Mouse (Mus musculus) embryonic facial prominence, embryonic 12.5 days (tissue): Measurements from ENCODE around the gene Anln. TPM values are rescaled to one million over a fixed set of nuclear protein-coding genes. Genes with fewer than 3 reads are reported as not detected.
"Not testable (repeated sequence)": the region's sequence is repeated elsewhere in the genome, so short reads cannot be mapped to it uniquely, and the experiment has no call there.

Source experiments
- ATAC-seq: fragments of 200-750 bp; cut with Nextera tagmentation; 2 replicates; pipeline ENCODE4 v1.8.0; 2017; ENCODE audit not compliant: insufficient number of reproducible peaks, insufficient read depth, low FRiP score, low TSS enrichment
- H3K27ac ChIP-seq: fragments of 300-500 bp; sonication (generic); 2 replicates; pipeline ENCODE4 v1.5.1; 2016; ENCODE audit warnings: mild to moderate bottlenecking
- H3K27me3 ChIP-seq: fragments of 300-500 bp; sonication (generic); 2 replicates; pipeline ENCODE4 v1.6.1; 2016; ENCODE audit warnings: mild to moderate bottlenecking, moderate library complexity
- H3K36me3 ChIP-seq: fragments of 300-500 bp; sonication (generic); 2 replicates; pipeline ENCODE4 v1.6.1; 2016; ENCODE audit warnings: mild to moderate bottlenecking
- H3K4me1 ChIP-seq: fragments of 300-500 bp; sonication (generic); 2 replicates; pipeline ENCODE4 v1.6.1; 2016
- H3K4me2 ChIP-seq: fragments of 300-500 bp; sonication (generic); replicated peaks from 2 replicates; pipeline ENCODE4 v1.6.1; 2016; ENCODE audit warnings: mild to moderate bottlenecking, moderate library complexity
- H3K4me3 ChIP-seq: fragments of 300-500 bp; sonication (generic); 2 replicates; pipeline ENCODE4 v1.5.1; 2016; ENCODE audit warnings: mild to moderate bottlenecking
- H3K9ac ChIP-seq: fragments of 300-500 bp; sonication (generic); 2 replicates; pipeline ENCODE4 v1.6.1; 2016; ENCODE audit warnings: mild to moderate bottlenecking, moderate library complexity
- H3K9me3 ChIP-seq: fragments of 300-500 bp; sonication (generic); 2 replicates; pipeline ENCODE4 v1.6.1; 2016; ENCODE audit warnings: mild to moderate bottlenecking, moderate library complexity
- WGBS: fragments of 180-500 bp; shearing (Covaris S2); methylation state at CpG from one replicate; pipeline ENCODE4 v1.1.7; 2016; 5-methylcytosine and 5-hydroxymethylcytosine counted together
- polyA plus RNA-seq: library from polyadenylated mRNA; unstranded; fragments of >200 nt; fragmentation: Nextera tagmentation; extraction: Ambion mirVana; gene quantifications from 2 replicates; pipeline ENCODE4 v1.2.1, GENCODE M21; 2016

The Anln gene
- polyA plus RNA-seq, 1 experiment from 2014 or later = 44.8 TPM

DNA sequence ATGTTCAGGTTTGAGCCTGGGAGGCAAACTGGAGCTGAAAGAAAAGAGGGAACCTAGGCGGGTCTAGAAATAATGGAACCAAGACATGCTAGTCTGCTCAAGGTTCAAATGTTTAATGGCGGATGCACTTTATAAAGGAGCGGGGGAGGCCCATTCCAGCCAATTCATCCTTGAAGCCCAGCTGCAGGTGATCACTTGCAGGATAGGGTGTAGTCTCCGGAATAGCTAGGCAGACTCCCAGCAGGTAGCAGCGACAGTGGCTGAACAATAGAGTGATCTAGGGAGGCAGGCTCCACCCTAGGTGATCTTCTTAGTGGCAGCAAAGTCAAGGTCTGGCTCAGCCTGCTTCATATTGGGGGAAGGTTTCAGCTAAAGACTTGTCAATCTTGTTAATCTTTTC lies 72.9 kb downstream of the Anln start:
- H3K9ac ChIP-seq, H3K9me3 ChIP-seq, H3K4me2 ChIP-seq, H3K36me3 ChIP-seq, ATAC-seq, H3K4me3 ChIP-seq, H3K27ac ChIP-seq, H3K4me1 ChIP-seq, H3K27me3 ChIP-seq: not testable (repeated sequence)
- 70% methylated on average over 5 of the region's 5 CpGs for WGBS

DNA sequence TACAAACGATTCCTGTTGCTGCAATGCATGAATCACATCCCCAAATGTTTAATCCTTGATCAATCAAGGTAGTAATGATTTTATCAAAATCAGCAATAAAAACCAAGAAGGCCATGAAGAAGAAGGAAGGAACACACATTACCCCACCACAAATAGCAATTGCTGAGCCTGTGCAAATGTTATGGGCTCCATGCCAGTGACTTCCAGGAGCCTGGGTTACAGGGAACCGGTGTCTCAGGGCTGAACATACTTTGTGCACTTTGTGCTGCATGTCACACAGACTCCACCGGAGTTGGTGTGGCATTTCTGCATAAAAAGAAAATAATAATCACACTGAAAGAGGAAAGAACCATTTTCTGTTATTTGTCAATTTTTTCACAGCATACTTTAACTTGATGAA lies 74.9 kb downstream of the Anln start:
- Histone ChIP-seq H3K36me3 (no peaks in the 10 kb centered on the region), H3K4me1 (no peaks in the 10 kb centered on the region), H3K27ac (no peak overlapping the region), H3K27me3 (no peaks in the 10 kb centered on the region), H3K4me2 (no peak overlapping the region), H3K4me3 (no peak overlapping the region), H3K9me3 (0 out of 2 replicates have a peak, but pooled peaks cover 5% of the 10 kb centered on the region), H3K9ac (no peak overlapping the region)
- no peak for ATAC-seq
- WGBS = 74% methylated on average over 3 of the region's 3 CpGs

DNA sequence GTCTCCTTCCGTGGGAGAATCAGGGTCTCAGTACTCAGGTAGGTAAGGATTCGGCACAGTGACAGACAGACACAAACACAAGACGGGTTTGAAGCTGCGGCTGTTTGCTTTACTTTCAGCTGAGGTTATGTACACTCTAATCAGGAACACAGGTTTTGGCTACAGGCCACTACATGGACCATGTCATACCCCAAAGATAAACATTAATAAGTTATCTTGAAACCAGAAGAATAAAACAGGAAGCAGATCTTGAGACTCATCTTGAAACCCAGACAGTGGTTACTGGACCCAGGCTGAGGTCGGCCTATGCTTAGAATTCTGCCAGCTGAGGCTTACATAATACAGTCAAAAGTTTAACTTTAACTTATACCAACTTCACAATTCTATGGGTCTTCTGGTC lies 75.8 kb downstream of the Anln start:
- Histone ChIP-seq H3K4me3 (no peak overlapping the region), H3K9ac (no peak overlapping the region), H3K4me1 (no peaks in the 10 kb centered on the region), H3K27ac (no peak overlapping the region), H3K4me2 (no peak overlapping the region), H3K27me3 (no peaks in the 10 kb centered on the region), H3K36me3 (no peaks in the 10 kb centered on the region), H3K9me3 (0 out of 2 replicates have a peak, but pooled peaks cover 5% of the 10 kb centered on the region)
- ATAC-seq = no peak
- 87% methylated on average over 5 of the region's 5 CpGs for WGBS

DNA sequence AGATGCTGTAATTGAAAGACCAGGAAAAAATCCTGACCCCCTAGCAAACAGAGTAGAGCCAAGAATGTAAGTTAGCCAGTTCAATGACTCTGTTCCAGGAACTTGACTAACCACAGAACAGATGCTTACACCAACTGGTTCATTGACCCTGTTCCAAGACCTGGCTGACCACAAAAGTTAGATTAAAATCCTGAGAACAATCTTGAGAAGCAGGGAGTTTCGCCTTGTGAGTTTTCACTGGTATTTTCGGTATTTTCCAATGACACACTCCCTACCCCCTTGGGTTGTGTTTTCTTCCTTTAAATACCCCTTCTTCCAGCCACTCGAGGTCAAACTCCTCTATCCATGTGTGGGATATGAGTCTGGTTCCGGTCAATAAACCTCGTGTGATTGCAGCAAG lies 79.3 kb downstream of the Anln start:
- no peaks in the 10 kb centered on the region for H3K9me3 ChIP-seq
- H3K27ac ChIP-seq = no peak overlapping the region
- H3K27me3 ChIP-seq = no peaks in the 10 kb centered on the region
- WGBS = 91% methylated on average over 5 of the region's 5 CpGs
- peaks cover 10% of the 10 kb centered on the region for H3K4me1 ChIP-seq
- no peak overlapping the region for H3K4me2 ChIP-seq
- peaks cover 7% of the 10 kb centered on the region for H3K36me3 ChIP-seq
- no peak overlapping the region for H3K4me3 ChIP-seq
- no peak overlapping the region for H3K9ac ChIP-seq
- no peak for ATAC-seq

DNA sequence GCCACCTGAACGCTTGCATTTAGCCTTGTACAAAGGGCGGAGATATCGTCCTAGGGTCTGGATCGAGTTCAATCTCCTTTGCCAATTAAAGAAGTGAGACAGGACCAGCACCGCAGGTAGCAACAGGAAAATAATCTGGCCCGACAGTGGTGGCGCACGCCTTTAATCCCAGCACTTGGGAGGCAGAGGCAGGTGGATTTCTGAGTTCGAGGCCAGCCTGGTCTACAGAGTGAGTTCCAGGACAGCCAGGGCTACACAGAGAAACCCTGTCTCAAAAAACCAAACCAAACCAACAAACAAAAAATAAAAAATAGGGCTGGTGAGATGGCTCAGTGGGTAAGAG lies 81.1 kb downstream of the Anln start:
- WGBS = 14% methylated on average over 9 of the region's 9 CpGs
- not testable (repeated sequence) for H3K4me1 ChIP-seq, H3K27me3 ChIP-seq, H3K27ac ChIP-seq, H3K9ac ChIP-seq, H3K9me3 ChIP-seq
- Histone ChIP-seq H3K4me2 (peak overlapping the region; percentile 43), H3K4me3 (peak overlapping the region; percentile 96), H3K36me3 (peaks cover 24% of the 10 kb centered on the region)
- ATAC-seq = peak; percentile 18; the same call in 1 of the 2 replicates

DNA sequence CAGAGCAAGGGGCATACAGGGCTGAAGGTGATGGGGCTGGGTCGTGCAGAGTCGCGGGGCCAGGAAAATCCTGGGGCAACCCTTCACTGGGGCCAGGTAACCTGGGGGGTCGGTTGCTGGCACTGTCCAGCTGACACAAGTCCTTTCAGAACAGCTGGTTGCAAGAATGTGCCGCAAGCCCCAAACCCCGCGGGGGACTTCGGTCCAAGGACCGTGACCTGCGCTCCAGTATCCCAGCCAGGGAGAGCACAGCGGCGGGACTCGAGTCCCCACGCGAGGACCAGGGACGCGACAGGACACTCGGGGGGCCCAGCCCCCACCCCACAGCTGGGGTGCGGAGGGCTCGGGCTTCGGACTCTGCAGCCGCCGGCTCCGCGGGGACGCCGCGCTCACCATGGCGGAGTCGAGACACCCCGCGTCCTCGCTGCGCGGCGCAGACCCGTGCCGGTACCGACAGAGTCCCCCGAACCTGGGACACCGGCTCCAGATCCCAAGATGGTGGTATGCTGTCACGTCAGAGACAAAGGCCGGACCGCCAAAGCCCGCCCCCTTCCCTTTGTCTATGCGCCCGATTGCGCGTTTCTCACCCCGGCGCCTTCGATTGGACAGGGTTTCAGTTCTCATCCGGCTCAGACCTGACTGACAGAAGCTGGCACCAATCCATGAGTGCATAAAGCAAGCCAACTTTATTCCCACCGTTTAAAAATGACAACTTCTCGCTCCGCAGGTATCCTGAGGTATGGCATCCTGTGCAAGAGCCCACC lies 81.7 kb downstream of the Anln start, which contains the start of gene Zfp810:
Zfp810 (minus strand) TSS at position 493 of the 764 bp plus-strand sequence.
- WGBS = under 1% methylated on average over 56 of the region's 56 CpGs
- peaks cover 30% of the 10 kb centered on the region for H3K36me3 ChIP-seq
- H3K9ac ChIP-seq = peak within 1 kb of the TSS; percentile 95
- H3K27me3 ChIP-seq = no peaks in the 10 kb centered on the region
- peak; percentile 99 for ATAC-seq
- H3K4me3 ChIP-seq = peak within 1 kb of the TSS; percentile 96
- peak within 1 kb of the TSS; percentile 68 for H3K4me2 ChIP-seq
- H3K4me1 ChIP-seq = peaks cover 10% of the 10 kb centered on the region
- peak within 1 kb of the TSS; percentile 79 for H3K27ac ChIP-seq
- H3K9me3 ChIP-seq = peaks cover 5% of the 10 kb centered on the region; the same call in 1 of the 2 replicates

DNA sequence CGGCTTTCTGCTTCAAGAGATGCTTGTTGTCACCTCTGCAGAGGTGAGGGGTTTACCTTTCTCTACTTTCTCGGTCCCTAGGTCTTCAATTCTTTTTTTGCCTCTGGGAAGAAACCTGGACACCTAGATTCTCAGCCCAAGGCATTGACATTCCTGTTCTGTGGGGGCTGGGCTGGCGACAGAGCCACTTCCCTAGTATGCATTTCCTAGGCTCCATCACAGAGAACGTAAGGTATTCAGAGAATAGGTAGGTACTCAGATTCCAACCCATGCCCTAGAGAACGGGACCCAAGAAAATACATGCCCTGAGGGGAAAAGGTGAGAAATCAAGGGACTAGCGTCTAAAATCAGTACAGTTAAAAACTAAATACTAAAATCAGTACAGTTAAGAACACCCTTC lies 82.3 kb downstream of the Anln start:
- Histone ChIP-seq H3K27me3 (no peaks in the 10 kb centered on the region), H3K9ac (peak overlapping the region; percentile 95), H3K9me3 (peaks cover 5% of the 10 kb centered on the region; the same call in 1 of the 2 replicates), H3K27ac (peak overlapping the region; percentile 79), H3K4me2 (peak overlapping the region; percentile 68), H3K4me1 (peaks cover 10% of the 10 kb centered on the region), H3K36me3 (peaks cover 36% of the 10 kb centered on the region), H3K4me3 (peak overlapping the region; percentile 96)
- WGBS = 12% methylated on average over 6 of the region's 6 CpGs
- ATAC-seq = no peak

DNA sequence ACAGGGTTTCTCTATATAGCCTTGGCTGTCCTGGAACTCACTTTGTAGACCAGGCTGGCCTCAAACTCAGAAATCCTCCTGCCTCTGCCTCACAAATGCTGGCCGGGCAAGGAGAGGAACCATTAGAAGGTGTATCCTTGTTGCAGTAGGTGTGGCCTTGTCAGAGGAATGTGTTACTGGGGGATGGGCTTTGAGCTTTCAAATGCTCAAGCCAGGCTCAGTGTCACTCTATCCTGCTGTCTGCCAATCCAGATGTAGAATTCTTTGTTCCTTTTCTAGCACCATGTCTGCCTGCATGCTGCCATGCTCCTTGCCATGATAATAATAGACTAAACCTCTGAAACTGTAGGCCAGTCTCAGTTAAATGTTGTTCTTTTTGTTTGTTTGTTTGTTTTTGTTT lies 86.8 kb downstream of the Anln start:
- ATAC-seq = no peak
- H3K4me1 ChIP-seq = peaks cover 10% of the 10 kb centered on the region
- no peak overlapping the region for H3K4me3 ChIP-seq
- WGBS = 97% methylated on average over 1 of the region's 1 CpGs
- peaks cover 5% of the 10 kb centered on the region; the same call in 1 of the 2 replicates for H3K9me3 ChIP-seq
- no peaks in the 10 kb centered on the region for H3K27me3 ChIP-seq
- peaks cover 76% of the 10 kb centered on the region for H3K36me3 ChIP-seq
- no peak overlapping the region for H3K4me2 ChIP-seq
- no peak overlapping the region for H3K27ac ChIP-seq
- H3K9ac ChIP-seq = no peak overlapping the region

Other genes starting within 250 kb of the Anln start
- gene Pigyl, start 232.3 kb downstream of the Anln start, polyA plus RNA-seq = 63.5 and 66.1 TPM in 2 replicates
- gene Zfp872, start 201.1 kb downstream of the Anln start, polyA plus RNA-seq = 0.17 and 0.20 TPM in 2 replicates
- gene Zfp809, start 163.5 kb downstream of the Anln start, polyA plus RNA-seq = 12.4 and 12.5 TPM in 2 replicates
- 7.5 and 7.6 TPM in 2 replicates for gene Zfp599, start 129.3 kb downstream of the Anln start, polyA plus RNA-seq
- gene Zfp810, start 81.5 kb downstream of the Anln start, polyA plus RNA-seq = 36.4 and 37.4 TPM in 2 replicates
- 4.6 and 4.8 TPM in 2 replicates for gene 9530077C05Rik, start 22.3 kb upstream of the Anln start, polyA plus RNA-seq
- gene Gm17545, start 65.1 kb upstream of the Anln start, polyA plus RNA-seq = not detected in 2 replicates
- 72.5 and 73.1 TPM in 2 replicates for gene Rp9, start 80.6 kb upstream of the Anln start, polyA plus RNA-seq
- gene Bbs9, start 86.5 kb upstream of the Anln start, polyA plus RNA-seq = 16.7 and 17.3 TPM in 2 replicates